Mouse (Mus musculus) left cerebral cortex, postnatal 25 days (tissue): ENCODE results near the gene Synpo2l. TPM values are rescaled to one million over a fixed set of nuclear protein-coding genes. Genes with fewer than 3 reads are reported as not detected.
"Not testable (repeated sequence)": the region's sequence is repeated elsewhere in the genome, so short reads cannot be mapped to it uniquely, and the experiment has no call there.

Source experiments
- DNase-seq, 2 experiments: peaks; one replicate each; pipeline ENCODE4 v3.0.0; 2022; ENCODE audit warnings: low spot score in 2 of 2, mixed read lengths in 1 of 2
- intact Hi-C: fragments of 180-260 bp; cut with DNase I; formaldehyde crosslinking; loops from one replicate; pipeline ENCODE4 v1.15.1; 2025
- total RNA-seq, 2 experiments: library from RNA; stranded (reverse); gene quantifications; 2 replicates each; pipeline ENCODE4 v1.2.3; 2021

The Synpo2l gene
- total RNA-seq = under 1 TPM; 0.23 to 0.28 TPM

DNA sequence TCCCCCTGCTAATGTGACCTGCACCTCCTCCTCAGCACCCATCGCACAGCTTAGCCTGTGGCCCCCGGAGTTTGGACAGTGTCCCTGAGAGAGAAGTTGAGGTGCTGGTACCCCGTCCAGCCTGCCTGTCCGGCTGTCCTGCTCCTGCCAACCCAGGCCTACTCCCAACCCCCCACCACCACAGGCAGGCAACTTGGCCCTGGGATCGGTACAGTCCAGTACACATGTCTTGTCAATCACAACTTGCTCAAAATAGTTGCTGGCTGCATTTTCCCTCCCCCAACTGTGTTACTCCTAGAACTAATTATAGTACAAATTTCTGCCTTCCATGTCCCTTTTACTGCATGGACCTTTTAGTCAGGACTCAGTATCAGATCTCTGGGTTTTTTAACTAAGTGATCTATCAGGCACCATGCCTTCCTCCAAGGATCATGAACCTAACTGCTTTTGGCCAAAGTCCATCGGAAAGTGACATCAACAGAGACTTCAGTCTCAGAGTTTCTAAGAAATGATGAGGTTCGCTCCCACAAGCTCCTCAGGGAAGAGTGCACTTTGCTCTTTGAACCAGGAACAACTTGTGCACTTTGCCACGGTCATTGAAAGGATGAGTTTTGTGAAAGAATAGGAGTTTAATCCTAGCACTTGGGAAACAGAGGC, at the start of gene Synpo2l:
TSS of gene Synpo2l (minus strand) at position 201 of the 657 bp plus-strand sequence.
- intact Hi-C loops = no loop called here
- DNase-seq = no peak

DNA sequence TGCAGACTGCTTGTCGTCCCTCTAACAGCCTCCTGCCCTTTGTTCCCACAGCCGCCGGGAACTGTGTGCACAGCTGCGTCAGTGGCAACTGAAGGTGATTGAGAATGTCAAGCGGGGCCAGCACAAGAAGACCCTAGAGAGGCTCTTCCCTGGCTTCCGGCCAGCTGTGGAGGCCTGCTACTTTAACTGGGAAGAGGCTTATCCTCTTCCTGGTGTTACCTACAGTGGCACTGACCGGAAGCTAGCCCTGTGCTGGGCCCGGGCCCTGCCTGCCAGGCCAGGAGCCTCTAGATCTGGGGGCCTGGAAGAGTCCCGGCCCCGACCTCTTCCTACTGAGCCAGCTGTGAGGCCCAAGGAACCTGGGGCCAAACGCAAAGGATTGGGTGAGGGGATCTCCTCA, 45.7 kb upstream of the Synpo2l start:
- intact Hi-C loops = no loop called here

GRCm38 (mm10) chr14:20708239-20708638, 40.1 kb upstream of the Synpo2l start:
- DNase-seq = no peak
- intact Hi-C loops = no loop called here

More for the DNA sequence above, 45.7 kb upstream of the Synpo2l start:
- DNase-seq = no peak

GRCm38 (mm10) chr14:20707201-20708190, 39.3 kb upstream of the Synpo2l start, which contains the start of gene Zswim8:
Zswim8 (plus strand) TSS chr14:20707552.
- intact Hi-C loops = no loop called here
- DNase-seq = peak; percentile 94 to 95

DNA sequence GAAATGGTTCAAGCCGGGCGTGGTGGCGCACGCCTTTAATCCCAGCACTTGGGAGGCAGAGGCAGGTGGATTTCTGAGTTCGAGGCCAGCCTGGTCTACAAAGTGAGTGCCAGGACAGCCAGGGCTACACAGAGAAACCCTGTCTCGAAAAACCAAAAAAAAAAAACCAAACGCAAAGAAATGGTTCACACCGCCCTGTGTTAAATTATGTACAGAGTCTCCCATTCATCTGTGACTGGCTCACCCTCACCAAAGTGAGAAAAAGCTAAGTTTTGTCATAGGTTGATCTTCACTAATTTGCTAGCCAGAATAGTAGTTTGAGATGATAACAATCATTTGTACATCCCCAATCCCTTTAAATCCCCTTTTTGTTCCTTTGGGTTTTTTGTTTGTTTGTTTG, 35.3 kb upstream of the Synpo2l start:
- intact Hi-C loops, DNase-seq: not testable (repeated sequence)

- DNase-seq = peak; percentile 92 to 94
- intact Hi-C loops = no loop called here
Observed at GRCm38 (mm10) chr14:20702741-20703381, 34.7 kb upstream of the Synpo2l start, which contains the start of gene Chchd1. Chchd1 (plus strand) TSS chr14:20703006.

DNA sequence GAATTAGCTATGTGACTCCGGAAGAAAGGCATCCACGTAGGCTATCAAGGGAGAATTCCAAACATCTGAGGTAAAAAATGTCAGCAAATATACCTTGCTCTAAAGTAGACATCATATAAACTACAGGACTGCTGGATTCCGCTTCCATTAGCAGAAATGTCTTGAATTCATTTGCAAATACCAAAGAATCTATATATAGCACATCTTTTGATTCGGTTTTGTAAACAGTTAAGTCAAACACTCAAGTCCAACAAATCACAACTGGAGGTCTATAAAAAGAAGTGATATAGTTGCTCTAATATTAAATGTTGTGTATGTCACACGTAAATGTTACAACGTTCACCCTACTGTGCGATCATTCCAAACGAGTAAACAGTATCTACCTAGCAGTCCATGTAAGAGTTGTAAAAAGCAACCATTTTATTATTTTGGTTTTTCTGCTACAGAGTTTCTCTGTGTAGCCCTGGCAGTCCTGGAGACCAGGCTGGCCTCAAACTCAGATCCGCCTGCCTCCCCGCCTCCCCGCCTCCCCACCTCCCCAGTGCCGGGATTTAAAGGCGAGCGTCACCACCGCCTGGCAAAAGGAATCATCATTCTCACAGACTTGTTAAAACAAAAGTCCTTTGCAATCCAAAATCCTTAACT, 34.1 kb upstream of the Synpo2l start:
- no peak for DNase-seq
- intact Hi-C loops = no loop called here

DNA sequence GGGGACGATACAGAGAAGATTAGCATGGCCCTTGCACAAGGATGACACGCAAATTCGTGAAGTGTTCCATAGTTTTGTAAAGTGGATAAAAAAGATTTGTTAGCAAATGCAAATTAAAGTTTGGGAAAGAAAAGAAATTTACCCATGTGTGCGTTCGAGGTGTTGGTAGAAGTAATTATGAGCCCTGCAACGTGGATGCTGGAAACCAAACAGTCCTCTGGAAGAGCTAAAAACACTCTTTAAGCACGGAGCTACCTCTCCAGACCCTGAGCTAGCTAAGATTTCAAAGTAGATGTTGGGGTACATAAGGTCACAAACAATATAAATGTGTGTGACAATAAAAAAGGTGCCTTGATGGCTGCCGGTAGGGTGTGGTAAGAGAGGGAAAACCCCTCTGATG, 33.4 kb upstream of the Synpo2l start:
- intact Hi-C loops = no loop called here
- DNase-seq = no peak

DNA sequence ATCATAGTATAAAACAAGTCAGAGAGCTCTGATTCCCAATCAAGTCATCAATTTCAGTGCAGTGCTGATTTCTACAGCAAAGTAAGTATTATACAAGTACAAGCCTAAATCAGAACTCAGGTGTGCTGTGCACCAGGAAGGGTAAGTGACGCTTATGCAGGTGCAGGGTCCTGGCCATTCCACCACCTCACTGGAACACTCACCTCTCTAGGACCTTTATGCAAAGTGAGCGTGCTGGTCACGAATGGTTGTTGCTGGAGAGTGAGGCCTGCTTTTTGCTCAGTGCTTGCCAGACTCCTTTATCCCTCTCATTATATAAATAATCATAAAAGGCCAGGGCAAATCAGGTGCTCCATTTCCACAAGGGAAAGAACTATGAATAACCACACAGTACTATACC, 32.2 kb upstream of the Synpo2l start:
- no peak for DNase-seq
- intact Hi-C loops = no loop called here

- intact Hi-C loops = no loop called here
- no peak for DNase-seq
Observed at GRCm38 (mm10) chr14:20698515-20698914, 30.4 kb upstream of the Synpo2l start.

- peak; percentile 68 to 82 for DNase-seq
- intact Hi-C loops = no loop called here
Observed at GRCm38 (mm10) chr14:20696986-20697385, 28.8 kb upstream of the Synpo2l start.

- DNase-seq = no peak
- intact Hi-C loops = no loop called here
Observed at GRCm38 (mm10) chr14:20695761-20696520, 27.8 kb upstream of the Synpo2l start.

GRCm38 (mm10) chr14:20694884-20695760, 27.0 kb upstream of the Synpo2l start, which contains the start of gene Fut11:
Fut11 (plus strand) TSS chr14:20694968.
- DNase-seq = peak; percentile 86 to 88
- intact Hi-C loops = no loop called here

GRCm38 (mm10) chr14:20694185-20694883, 26.2 kb upstream of the Synpo2l start:
- DNase-seq = peak; percentile 17 to 35
- intact Hi-C loops = no loop called here

GRCm38 (mm10) chr14:20693589-20694101, 25.5 kb upstream of the Synpo2l start:
- no peak for DNase-seq
- intact Hi-C loops = no loop called here

DNA sequence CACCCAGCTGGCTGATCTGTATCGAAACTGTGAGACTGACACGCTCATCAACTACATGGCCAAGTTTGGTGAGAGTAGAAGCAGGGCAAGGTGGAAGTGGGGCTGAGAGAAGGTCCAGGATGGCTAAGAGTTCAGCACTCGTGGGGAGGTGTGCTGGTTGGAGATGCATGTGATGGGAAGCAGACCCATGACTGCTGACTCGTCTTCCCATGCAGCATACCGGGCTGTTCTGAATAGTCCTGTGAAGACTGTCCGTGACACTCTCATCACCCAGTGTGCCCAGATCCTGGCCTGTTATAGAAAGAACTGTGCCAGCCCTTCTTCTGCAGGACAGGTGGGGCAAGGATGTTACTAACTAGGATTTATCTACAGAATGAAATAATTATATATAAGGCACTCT, 23.6 kb upstream of the Synpo2l start:
- intact Hi-C loops = no loop called here
- DNase-seq = no peak

DNA sequence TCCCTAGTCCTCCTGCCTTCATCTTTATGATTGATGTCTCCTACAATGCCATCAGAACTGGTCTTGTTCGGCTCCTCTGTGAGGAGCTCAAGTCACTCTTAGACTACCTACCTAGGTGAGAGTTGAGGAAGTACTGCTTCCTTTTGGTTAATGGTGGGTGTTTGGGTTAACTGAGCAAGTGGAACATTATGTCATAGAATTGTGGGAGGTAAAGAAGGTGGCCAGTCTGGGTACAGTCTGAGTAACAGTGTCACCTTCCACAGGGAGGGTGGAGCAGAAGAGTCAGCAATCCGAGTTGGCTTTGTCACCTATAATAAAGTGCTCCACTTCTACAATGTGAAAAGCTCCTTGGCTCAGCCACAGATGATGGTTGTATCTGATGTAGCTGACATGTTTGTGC, 20.9 kb upstream of the Synpo2l start:
- intact Hi-C loops = no loop called here
- no peak for DNase-seq
